Mouse (Mus musculus) intestine, embryonic 16.5 days (tissue): ENCODE data around the gene Cckbr. TPM values are rescaled to one million over a fixed set of nuclear protein-coding genes. Genes with fewer than 3 reads are reported as not detected.
A peak's percentile ranks its signal among the peaks of the same experiment; 100 is the strongest.

ENCODE experiments used
- ATAC-seq: fragments of 200-750 bp; cut with Nextera tagmentation; 2 replicates; pipeline ENCODE4 v1.8.0; 2017; ENCODE audit warnings: moderate TSS enrichment, moderate library complexity
- H3K27ac ChIP-seq: fragments of 300-500 bp; sonication (generic); 2 replicates; pipeline ENCODE4 v1.5.1; 2014; ENCODE audit warnings: mild to moderate bottlenecking, low read length
- H3K27me3 ChIP-seq: fragments of 300-500 bp; sonication (generic); replicated peaks from 2 replicates; pipeline ENCODE4 v1.6.1; 2014; ENCODE audit warnings: low read length, control low read depth, mixed read lengths; ENCODE audit not compliant: control insufficient read depth, insufficient read depth
- H3K36me3 ChIP-seq: fragments of 300-500 bp; sonication (generic); 2 replicates; pipeline ENCODE4 v1.6.1; 2014; ENCODE audit warnings: low read length, control low read depth; ENCODE audit not compliant: control insufficient read depth, insufficient read depth
- H3K4me1 ChIP-seq: fragments of 300-500 bp; sonication (generic); 2 replicates; pipeline ENCODE4 v1.6.1; 2014; ENCODE audit warnings: low read length, control low read depth, mixed read lengths; ENCODE audit not compliant: control insufficient read depth, insufficient read depth
- H3K4me2 ChIP-seq: fragments of 300-500 bp; sonication (generic); 2 replicates; pipeline ENCODE4 v1.6.1; 2014; ENCODE audit warnings: low read depth, low read length, control low read depth
- H3K4me3 ChIP-seq: fragments of 300-500 bp; sonication (generic); 2 replicates; pipeline ENCODE4 v1.5.1; 2014; ENCODE audit warnings: mild to moderate bottlenecking, low read length
- H3K9ac ChIP-seq: fragments of 300-500 bp; sonication (generic); 2 replicates; pipeline ENCODE4 v1.6.1; 2014; ENCODE audit warnings: low read depth, low read length
- H3K9me3 ChIP-seq: fragments of 300-500 bp; sonication (generic); 2 replicates; pipeline ENCODE4 v1.6.1; 2016; ENCODE audit warnings: low read length, control low read depth; ENCODE audit not compliant: control insufficient read depth
- WGBS: fragments of 180-500 bp; shearing (Covaris S2); extraction: QIAGEN DNeasy Blood & Tissue Kit; methylation state at CpG from one replicate; pipeline ENCODE4 v1.1.7; 2014; 5-methylcytosine and 5-hydroxymethylcytosine counted together
- polyA plus RNA-seq: library from polyadenylated mRNA; unstranded; fragments of >200 nt; fragmentation: Nextera tagmentation; extraction: Ambion mirVana; gene quantifications from 2 replicates; pipeline ENCODE4 v1.2.1, GENCODE M21; 2015

Cckbr gene
- polyA plus RNA-seq, 1 experiment from 2014 or later, result 0.10 TPM

- Histone ChIP-seq H3K4me1 (peaks cover 9% of the 10 kb centered on the region), H3K27me3 (no peaks in the 10 kb centered on the region; the same call in 1 of the 2 replicates), H3K9me3 (no peaks in the 10 kb centered on the region), H3K9ac (peak overlapping the region; percentile 84), H3K27ac (peak overlapping the region; percentile 92), H3K4me3 (peak overlapping the region; percentile 58), H3K36me3 (no peaks in the 10 kb centered on the region), H3K4me2 (peak overlapping the region; percentile 89)
- ATAC-seq, result peak; percentile 5; the same call in 1 of the 2 replicates
- WGBS, result 65% methylated on average over 23 of the region's 23 CpGs
These were observed 55.3 kb downstream of the Cckbr start for GRCm38 (mm10) chr7:105480561-105481504.

DNA sequence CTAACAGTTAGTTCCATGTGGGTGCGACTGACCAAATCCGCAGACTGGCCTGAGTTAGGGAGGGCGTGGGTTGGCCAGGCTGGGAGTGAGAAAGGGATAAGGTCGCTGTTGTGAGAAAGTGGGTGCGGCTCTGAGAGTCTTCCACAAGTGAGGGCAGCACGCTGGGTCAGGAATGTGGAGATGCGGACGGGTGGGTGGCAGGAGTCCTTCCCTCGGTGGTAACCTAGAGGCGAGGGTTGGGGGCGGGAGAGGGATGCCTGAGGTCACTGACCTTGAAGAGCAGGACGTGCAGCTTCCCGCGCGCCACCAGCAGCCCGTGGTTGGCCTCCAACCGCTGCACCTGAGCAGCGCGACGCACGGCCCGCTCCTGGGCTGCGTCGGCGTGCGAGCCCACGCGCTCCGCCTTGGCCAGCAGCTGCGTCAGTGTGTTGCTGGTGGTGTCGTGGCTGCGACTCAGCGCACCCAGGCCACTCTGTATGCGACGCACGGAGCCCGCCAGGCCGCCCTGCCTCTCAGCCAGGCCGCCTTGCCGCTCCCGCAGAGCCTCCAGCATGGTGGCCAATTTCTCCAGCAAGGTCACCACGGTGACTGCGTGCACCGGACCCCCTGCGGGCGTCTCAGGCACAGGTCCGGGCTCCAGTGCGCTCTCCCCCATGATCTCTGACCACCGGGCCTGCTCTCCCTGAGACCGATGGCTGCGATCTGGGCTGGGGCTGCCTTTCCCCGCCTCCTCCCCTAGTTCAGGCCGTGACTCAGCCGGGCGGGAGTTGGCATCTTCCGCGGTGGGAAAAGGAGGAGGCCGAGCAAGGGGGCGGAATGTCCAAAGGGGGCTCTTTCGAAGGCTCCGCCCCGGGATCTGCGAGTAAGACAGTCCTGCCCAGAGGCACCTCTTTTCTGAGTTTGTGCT is 56.2 kb downstream of the Cckbr start, which contains the start of gene Cavin3:
Cavin3 (minus strand) TSS at position 796 of the 907 bp plus-strand sequence.
- Histone ChIP-seq H3K27ac (peak within 1 kb of the TSS; percentile 92), H3K9me3 (no peaks in the 10 kb centered on the region), H3K4me3 (peak within 1 kb of the TSS; percentile 58), H3K4me2 (peak within 1 kb of the TSS; percentile 89), H3K27me3 (no peaks in the 10 kb centered on the region; the same call in 1 of the 2 replicates), H3K9ac (peak within 1 kb of the TSS; percentile 84), H3K4me1 (peaks cover 9% of the 10 kb centered on the region), H3K36me3 (no peaks in the 10 kb centered on the region)
- ATAC-seq, result peak; percentile 89
- 3% methylated on average over 60 of the region's 63 CpGs for whole genome bisulfite sequencing

DNA sequence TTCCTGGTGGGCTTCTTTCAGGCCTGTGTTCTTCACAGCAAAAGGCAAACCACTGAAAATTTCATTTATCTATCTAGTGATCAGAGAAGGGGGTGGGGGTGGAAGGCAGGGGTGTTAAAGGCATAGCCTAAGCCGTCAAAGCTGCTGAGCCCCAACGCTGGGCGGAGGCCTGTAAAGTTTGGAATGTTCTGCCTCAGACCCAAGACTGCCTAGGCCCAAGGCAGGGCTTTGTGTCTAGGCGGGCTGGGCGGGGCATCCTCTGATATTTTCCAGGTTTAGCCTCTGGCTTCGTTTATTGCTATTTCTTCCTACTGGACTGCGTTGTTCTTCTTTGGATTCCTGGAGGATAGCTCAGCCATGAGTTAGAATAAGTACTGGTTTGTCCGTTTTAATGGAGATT is 56.9 kb downstream of the Cckbr start:
- Histone ChIP-seq H3K27ac (peak overlapping the region; percentile 92), H3K4me3 (peak overlapping the region; percentile 58), H3K9ac (peak overlapping the region; percentile 84), H3K4me2 (peak overlapping the region; percentile 89), H3K4me1 (peaks cover 9% of the 10 kb centered on the region), H3K36me3 (no peaks in the 10 kb centered on the region), H3K27me3 (no peaks in the 10 kb centered on the region; the same call in 1 of the 2 replicates), H3K9me3 (no peaks in the 10 kb centered on the region)
- WGBS, result 41% methylated on average over 8 of the region's 8 CpGs
- peak; percentile 84 for ATAC-seq

- H3K27me3 ChIP-seq, result no peaks in the 10 kb centered on the region; the same call in 1 of the 2 replicates
- no peak overlapping the region for H3K4me3 ChIP-seq
- H3K36me3 ChIP-seq, result no peaks in the 10 kb centered on the region
- H3K27ac ChIP-seq, result no peak overlapping the region
- WGBS, result 58% methylated on average over 5 of the region's 5 CpGs
- no peaks in the 10 kb centered on the region for H3K9me3 ChIP-seq
- no peak for ATAC-seq
- H3K9ac ChIP-seq, result no peak overlapping the region
- no peak overlapping the region for H3K4me2 ChIP-seq
- H3K4me1 ChIP-seq, result peaks cover 9% of the 10 kb centered on the region
These were observed 59.5 kb downstream of the Cckbr start for GRCm38 (mm10) chr7:105485029-105485428.

DNA sequence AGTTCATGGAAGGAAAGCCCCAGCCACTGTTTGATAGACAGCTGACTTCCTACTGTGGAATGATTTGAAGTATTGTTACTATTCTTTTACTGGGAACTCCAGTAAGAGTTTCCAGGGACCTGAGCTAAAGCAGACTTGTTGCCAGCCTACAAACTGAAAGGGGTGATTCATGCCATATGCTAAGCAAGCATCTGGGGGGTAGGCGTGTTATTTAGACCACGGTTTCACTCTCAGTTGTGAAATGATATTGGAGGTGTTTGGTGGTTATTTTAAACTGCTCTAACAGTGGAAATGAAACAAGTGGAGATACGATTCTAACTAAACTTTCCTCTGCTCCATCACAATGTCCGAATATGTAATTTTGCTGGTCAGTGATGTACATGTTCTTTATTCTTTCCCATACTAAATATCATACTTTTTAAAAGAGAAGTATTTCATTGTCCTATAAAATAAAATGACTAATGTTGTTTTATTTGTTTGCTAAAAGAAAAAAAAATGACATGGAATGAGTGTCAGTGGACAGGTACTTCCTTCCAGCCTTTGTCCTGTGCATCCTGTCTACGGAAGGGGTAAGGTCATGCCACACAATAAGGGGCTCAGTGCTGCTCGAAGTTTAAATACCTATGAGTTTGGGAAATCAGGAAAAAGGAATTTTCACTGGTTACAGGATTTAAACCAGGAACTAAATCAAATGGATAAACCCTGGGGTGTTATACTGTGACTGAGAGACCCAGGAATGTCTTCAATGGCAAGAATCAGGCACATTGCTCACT is 61.8 kb downstream of the Cckbr start:
- no peak overlapping the region for H3K4me2 ChIP-seq
- no peak overlapping the region for H3K9ac ChIP-seq
- H3K4me3 ChIP-seq, result no peak overlapping the region
- no peaks in the 10 kb centered on the region for H3K9me3 ChIP-seq
- H3K36me3 ChIP-seq, result no peaks in the 10 kb centered on the region
- no peak for ATAC-seq
- WGBS, result 71% methylated on average over 6 of the region's 6 CpGs
- peaks cover 4% of the 10 kb centered on the region for H3K4me1 ChIP-seq
- H3K27me3 ChIP-seq, result no peaks in the 10 kb centered on the region; the same call in 1 of the 2 replicates
- peak overlapping the region; percentile 5; the same call in 1 of the 2 replicates for H3K27ac ChIP-seq

- Histone ChIP-seq H3K4me3 (no peak overlapping the region), H3K4me1 (no peaks in the 10 kb centered on the region), H3K9me3 (no peaks in the 10 kb centered on the region), H3K27me3 (no peaks in the 10 kb centered on the region), H3K27ac (no peak overlapping the region), H3K9ac (no peak overlapping the region), H3K36me3 (no peaks in the 10 kb centered on the region), H3K4me2 (no peak overlapping the region)
- 83% methylated on average over 3 of the region's 3 CpGs for WGBS
- no peak for ATAC-seq
These were observed 72.3 kb downstream of the Cckbr start for GRCm38 (mm10) chr7:105497881-105498280.

DNA sequence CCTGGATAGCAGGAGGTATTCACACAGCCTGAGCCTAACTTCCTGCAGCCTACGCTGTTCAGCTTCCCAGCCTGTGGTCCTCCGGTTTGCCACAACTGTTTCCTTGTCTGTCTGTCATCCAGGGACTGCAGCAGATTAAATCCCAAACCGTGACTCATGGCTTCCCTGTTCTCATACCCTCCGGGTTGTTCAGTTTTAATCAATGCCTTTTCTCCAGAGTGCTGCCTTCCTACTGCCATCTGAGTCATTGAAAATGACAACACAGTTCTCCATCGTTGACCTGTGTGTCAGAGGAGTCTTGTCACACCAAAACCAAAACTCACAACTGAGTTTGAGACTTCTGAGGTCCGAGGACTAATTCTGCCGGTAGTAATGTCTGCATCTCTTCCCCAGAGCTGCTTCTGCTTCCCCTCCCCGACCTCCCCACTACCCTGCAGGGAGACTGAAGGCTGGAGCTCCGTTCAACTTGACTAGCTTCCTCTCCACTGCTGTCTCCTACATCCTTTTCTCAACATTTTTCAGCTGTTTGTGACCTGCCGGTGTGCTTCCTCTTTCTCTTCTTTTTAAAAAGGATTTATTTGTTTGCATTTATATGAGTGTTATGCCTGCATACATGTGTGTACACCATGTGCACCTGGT is 73.4 kb downstream of the Cckbr start:
- no peak overlapping the region for H3K4me2 ChIP-seq
- H3K9ac ChIP-seq, result no peak overlapping the region
- no peak overlapping the region for H3K27ac ChIP-seq
- H3K4me1 ChIP-seq, result no peaks in the 10 kb centered on the region
- H3K27me3 ChIP-seq, result no peaks in the 10 kb centered on the region
- H3K9me3 ChIP-seq, result no peaks in the 10 kb centered on the region
- H3K36me3 ChIP-seq, result no peaks in the 10 kb centered on the region
- 47% methylated on average over 10 of the region's 10 CpGs for WGBS
- no peak overlapping the region for H3K4me3 ChIP-seq
- no peak for ATAC-seq

- Histone ChIP-seq H3K4me2 (no peak overlapping the region), H3K4me1 (no peaks in the 10 kb centered on the region), H3K4me3 (no peak overlapping the region), H3K36me3 (no peaks in the 10 kb centered on the region), H3K27ac (no peak overlapping the region), H3K9me3 (no peaks in the 10 kb centered on the region), H3K27me3 (no peaks in the 10 kb centered on the region), H3K9ac (no peak overlapping the region)
- no peak for ATAC-seq
- 67% methylated on average over 1 of the region's 1 CpGs for WGBS
These were observed 74.1 kb downstream of the Cckbr start for GRCm38 (mm10) chr7:105499676-105500075.
